Comparison of ENCODE assay signal across 11 mouse cellular contexts in the genomic region with DNA sequence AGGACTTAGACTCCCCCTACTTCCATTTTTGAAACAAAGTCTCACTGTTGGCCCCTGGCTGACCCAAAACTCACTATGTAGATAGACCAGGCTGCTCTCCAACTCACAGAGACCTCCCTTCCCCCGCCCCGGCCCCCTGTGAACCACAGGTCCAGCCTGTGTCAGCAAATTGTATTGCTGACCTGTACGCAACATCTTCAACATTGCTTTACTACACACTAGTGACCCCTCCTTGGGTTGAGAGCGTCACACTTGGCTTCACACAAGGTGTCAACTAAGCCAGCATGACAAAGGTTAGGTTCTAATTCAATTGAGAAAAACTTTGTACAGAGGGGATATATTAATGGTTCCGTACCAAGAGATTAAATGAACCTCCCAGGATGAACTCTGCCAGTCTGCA. TPM values are rescaled to one million over a fixed set of nuclear protein-coding genes. Genes with fewer than 3 reads are reported as not detected.
DNase-seq lines count a peak whose midpoint lies in the region; ATAC-seq lines count a peak whose summit lies in the region.
"Had no signal": no experiment of that assay in that cellular context is flagged by ENCODE, and none has a peak within 500 bp of the region (broad histone marks: within the 10 kb centered on the region; RNA-seq: fewer than 3 reads in every experiment).

No protein-coding gene starts in this region.

- no peak overlapping the region for H3K9ac ChIP-seq in heart, embryonic 14.5 days (ENCODE audit: low read length)

- H3K9me3 ChIP-seq in heart, embryonic 14.5 days (ENCODE audit: control insufficient read depth, low read length): no peaks in the 10 kb centered on the region
- H3K9me3 ChIP-seq: lung, embryonic 15.5 days had no signal

- 96% methylated on average over 5 of the region's 5 CpGs for WGBS in heart, embryonic 14.5 days
- WGBS in macrophage (ENCODE audit: missing documents): 87% methylated on average over 5 of the region's 5 CpGs

- H3K27ac ChIP-seq in heart, embryonic 14.5 days (replicated peaks in 1 of 2; ENCODE audit: control insufficient read depth in 1 of 2, insufficient read depth in 1 of 2, low read depth in 2 of 2, low read length in 2 of 2): no peak overlapping the region
- H3K27ac ChIP-seq in macrophage: no peak overlapping the region
- H3K27ac ChIP-seq: lung, embryonic 15.5 days had no signal

- peaks cover 8 to 31% of the 10 kb centered on the region in 2 experiments for H3K4me1 ChIP-seq in heart, embryonic 14.5 days (ENCODE audit: control insufficient read depth in 2 of 2, insufficient read depth in 2 of 2, low read length in 2 of 2)

- DNase-seq in heart, adult 8-10 months (ENCODE audit: low spot score): no peak
- peak; percentile 5 for DNase-seq in thymus, postnatal 14 days
- DNase-seq in thymus, postnatal 10 days (ENCODE audit: low spot score in 2 of 2): no peak
- peak; percentile 41 to 66 for DNase-seq in kidney, postnatal 36 days
- DNase-seq in retina, postnatal 1 day: no peak
- DNase-seq in gastrocnemius, postnatal 36 days: no peak
- DNase-seq: adrenal gland, adult 8-10 months had no signal

- H3K27me3 ChIP-seq in heart, embryonic 14.5 days (ENCODE audit: control insufficient read depth, insufficient read depth, low read length): no peaks in the 10 kb centered on the region
- H3K27me3 ChIP-seq: lung, embryonic 15.5 days had no signal

- H3K4me3 ChIP-seq in heart, embryonic 14.5 days (ENCODE audit: control insufficient read depth in 1 of 2, insufficient read depth in 1 of 2, low read depth in 1 of 2, low read length in 2 of 2): no peak overlapping the region
- H3K4me3 ChIP-seq in macrophage (ENCODE audit: inconsistent target): peak overlapping the region; percentile 84; the same call in 1 of the 2 replicates

- peak overlapping the region; percentile 67 for H3K4me2 ChIP-seq in heart, embryonic 14.5 days (ENCODE audit: low read length)

- no peak for ATAC-seq in heart, embryonic 14.5 days (ENCODE audit: insufficient number of reproducible peaks, insufficient read depth, low FRiP score, low read depth)
- ATAC-seq: hindbrain, embryonic 16.5 days had no signal

- H3K79me2 ChIP-seq in macrophage (ENCODE audit: inconsistent target): peaks cover 38% of the 10 kb centered on the region

- intact Hi-C loops in gastrocnemius, postnatal 36 days (cut with DNase I): loop anchor here (5.0 kb wide), 1 partner anchor 73 kb away; no protein-coding TSS in a partner anchor

- H3K36me3 ChIP-seq in heart, embryonic 14.5 days (ENCODE audit: control insufficient read depth, insufficient read depth, low read length): no peaks in the 10 kb centered on the region
- no peaks in the 10 kb centered on the region for H3K36me3 ChIP-seq in macrophage (ENCODE audit: inconsistent target)
- H3K36me3 ChIP-seq: lung, embryonic 15.5 days had no signal

RNA-seq across cellular contexts. Expression of gene Glg1, which starts 1.2 kb away (rescaled TPM):
- 83.5 and 85.1 TPM in 2 replicates for polyA plus RNA-seq in heart, embryonic 14.5 days (2014; fragmentation: Nextera tagmentation; extraction: Ambion mirVana)
- 100 to 1,000 TPM in 1 of 4 experiments, 10 to 100 TPM in 3; 87.4 to 103 (median 96.6) TPM for total RNA-seq in heart, adult 8-10 months (2022)
- total RNA-seq in macrophage (2018; cell fraction: chromatin; rRNA removed): 10 to 100 TPM; 13.1 to 73.9 (median 45.0) TPM
- 100 to 1,000 TPM in 1 of 26 experiments, 10 to 100 TPM in 25; 24.1 to 108 (median 58.6) TPM for total RNA-seq in macrophage (2018; cell fraction: cytosol; rRNA removed)
- total RNA-seq in macrophage (2018; cell fraction: nucleus; rRNA removed): 100 to 1,000 TPM in 14 of 26 experiments, 10 to 100 TPM in 12; 53.3 to 221 (median 101) TPM
- polyA plus RNA-seq in macrophage (2018): 64.0 to 109 TPM (median 66.5 TPM) in 3 replicates
- 10 to 100 TPM; 33.4 to 34.0 TPM for total RNA-seq in gastrocnemius, postnatal 36 days (2021)

RNA-seq across cellular contexts. Expression of gene Rfwd3, which starts 39.8 kb away (rescaled TPM):
- polyA plus RNA-seq in heart, embryonic 14.5 days (2014; fragmentation: Nextera tagmentation; extraction: Ambion mirVana): 34.5 and 36.6 TPM in 2 replicates
- total RNA-seq in heart, adult 8-10 months (2022): 10 to 100 TPM; 17.3 to 22.2 (median 19.4) TPM
- total RNA-seq in macrophage (2018; cell fraction: chromatin; rRNA removed): 10 to 100 TPM in 24 of 26 experiments, 1 to 10 TPM in 2; 8.4 to 40.6 (median 25.6) TPM
- total RNA-seq in macrophage (2018; cell fraction: cytosol; rRNA removed): 10 to 100 TPM; 15.0 to 29.6 (median 24.5) TPM
- total RNA-seq in macrophage (2018; cell fraction: nucleus; rRNA removed): 10 to 100 TPM; 10.8 to 50.8 (median 24.4) TPM
- 18.6 to 30.0 TPM (median 23.4 TPM) in 3 replicates for polyA plus RNA-seq in macrophage (2018)
- total RNA-seq in gastrocnemius, postnatal 36 days (2021): 1 to 10 TPM; 3.4 to 4.9 TPM

Comparison
In these comparisons a context has a peak if more than half of its experiments do, and no peak if none do; other contexts are left out.
1. DNase-seq: peak in thymus, postnatal 14 days (single experiment) and kidney, postnatal 36 days (2 of 2); none in heart, adult 8-10 months (single experiment), thymus, postnatal 10 days (0 of 2), retina, postnatal 1 day (single experiment) and gastrocnemius, postnatal 36 days (0 of 2).